Comparison of ENCODE assay signal across 9 mouse cellular contexts in the genomic region with DNA sequence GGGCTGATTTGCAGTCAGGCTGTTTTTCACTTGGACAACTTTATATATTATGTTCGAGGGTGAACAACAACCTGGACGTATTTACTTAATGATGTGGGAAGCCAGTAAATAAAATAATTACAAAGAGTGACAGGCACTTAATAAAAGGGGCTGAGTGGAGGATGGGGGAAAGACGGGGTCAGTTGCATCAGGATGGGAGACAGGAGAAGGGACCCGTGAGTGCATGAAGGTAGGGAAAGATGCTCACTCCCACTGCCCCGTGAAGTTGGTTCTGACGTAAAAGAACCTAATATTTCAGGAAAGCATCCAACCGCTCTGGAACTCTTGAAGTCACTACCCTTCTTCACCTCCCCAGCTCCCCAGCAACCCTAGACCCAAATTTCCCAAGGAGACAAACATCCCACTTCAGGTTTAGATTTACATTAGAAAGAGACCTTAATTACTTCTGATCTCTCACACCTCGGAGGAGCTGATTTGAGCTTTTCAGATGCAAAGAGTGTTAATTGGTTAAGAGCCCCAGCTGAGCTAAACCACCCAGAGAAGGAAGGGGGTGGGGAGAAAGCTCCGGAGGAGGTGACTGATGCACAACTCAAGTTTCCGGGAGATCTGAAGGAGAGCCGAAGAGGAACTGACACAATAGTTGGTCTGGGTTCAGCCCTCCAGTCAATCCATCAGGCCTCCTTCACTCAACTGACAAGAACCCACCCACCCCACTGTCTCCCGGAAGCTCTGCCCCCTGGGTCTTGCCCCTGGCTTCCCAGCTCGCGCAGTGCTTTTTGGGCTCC.
DNase-seq lines count a peak whose midpoint lies in the region; ATAC-seq and TF ChIP-seq lines count a peak whose summit lies in the region.
"Had no signal": no experiment of that assay in that cellular context is flagged by ENCODE, and none has a peak within 500 bp of the region (broad histone marks: within the 10 kb centered on the region; RNA-seq: fewer than 3 reads in every experiment).

No protein-coding gene starts in this region.

- no peak for TF ChIP-seq CTCF in liver, postnatal 0 days (IDR thresholded peaks at IDR 0.05; ENCODE audit: low read depth)

- peak; percentile 61; the same call in 1 of the 2 replicates for ATAC-seq in lung, embryonic 15.5 days (ENCODE audit: borderline replicate concordance, extremely low read depth, low FRiP score, low TSS enrichment)
- peak; percentile 90 for ATAC-seq in forebrain, embryonic 13.5 days
- ATAC-seq in liver, postnatal 0 days: no peak

- H3K27me3 ChIP-seq in lung, embryonic 15.5 days: no peaks in the 10 kb centered on the region
- H3K27me3 ChIP-seq in forebrain, embryonic 13.5 days: no peaks in the 10 kb centered on the region; the same call in 1 of the 2 replicates
- no peaks in the 10 kb centered on the region for H3K27me3 ChIP-seq in liver, postnatal 0 days (ENCODE audit: insufficient read depth, low read length)

- no peak for DNase-seq in lung, postnatal 36 days
- peak; percentile 19 for DNase-seq in liver, postnatal 0 days
- peak; percentile 25 to 35 for DNase-seq in thymus, postnatal 10 days (ENCODE audit: low spot score in 2 of 2)
- no peak for DNase-seq in urinary bladder, postnatal 14 days (ENCODE audit: low spot score)
- DNase-seq in adrenal gland, postnatal 25 days: no peak
- no peak for DNase-seq in adrenal gland, postnatal 4 days (ENCODE audit: low spot score in 2 of 2)
- DNase-seq: layer of hippocampus, adult 9-11 months had no signal

- no peak overlapping the region for H3K4me3 ChIP-seq in lung, embryonic 15.5 days
- no peak overlapping the region; the same call in 1 of the 2 replicates for H3K4me3 ChIP-seq in forebrain, embryonic 13.5 days
- H3K4me3 ChIP-seq in liver, postnatal 0 days (ENCODE audit: low read depth, low read length): no peak overlapping the region

- no peak for TF ChIP-seq EP300 in liver, postnatal 0 days (IDR thresholded peaks at IDR 0.05; ENCODE audit: low read depth)

- no peaks in the 10 kb centered on the region for H3K9me3 ChIP-seq in lung, embryonic 15.5 days
- H3K9me3 ChIP-seq in forebrain, embryonic 13.5 days (replicated peaks): no peaks in the 10 kb centered on the region
- no peaks in the 10 kb centered on the region for H3K9me3 ChIP-seq in liver, postnatal 0 days (ENCODE audit: low read length)

- peak overlapping the region; percentile 41; the same call in 1 of the 2 replicates for H3K27ac ChIP-seq in lung, embryonic 15.5 days
- peak overlapping the region; percentile 90 for H3K27ac ChIP-seq in forebrain, embryonic 13.5 days
- H3K27ac ChIP-seq in liver, postnatal 0 days (ENCODE audit: low read depth): no peak overlapping the region

- peaks cover 19% of the 10 kb centered on the region for H3K4me1 ChIP-seq in lung, embryonic 15.5 days
- H3K4me1 ChIP-seq in forebrain, embryonic 13.5 days: peaks cover 34% of the 10 kb centered on the region
- no peaks in the 10 kb centered on the region; the same call in 1 of the 2 replicates for H3K4me1 ChIP-seq in liver, postnatal 0 days (ENCODE audit: insufficient read depth)

- 9% methylated on average over 14 of the region's 14 CpGs for WGBS in lung, embryonic 15.5 days
- WGBS in forebrain, embryonic 13.5 days: 3% methylated on average over 14 of the region's 14 CpGs
- WGBS in liver, postnatal 0 days (ENCODE audit: insufficient replicate concordance): 16% methylated on average over 14 of the region's 14 CpGs

- H3K4me2 ChIP-seq in lung, embryonic 15.5 days: peak overlapping the region; percentile 36
- peak overlapping the region; percentile 51 for H3K4me2 ChIP-seq in forebrain, embryonic 13.5 days
- H3K4me2 ChIP-seq in liver, postnatal 0 days (ENCODE audit: low read depth, low read length): peak overlapping the region; percentile 2; the same call in 1 of the 2 replicates

- H3K36me3 ChIP-seq in lung, embryonic 15.5 days: no peaks in the 10 kb centered on the region
- H3K36me3 ChIP-seq in forebrain, embryonic 13.5 days (ENCODE audit: poor library complexity, severe bottlenecking): no peaks in the 10 kb centered on the region
- H3K36me3 ChIP-seq in liver, postnatal 0 days (replicated peaks; ENCODE audit: insufficient read depth, low read length): no peaks in the 10 kb centered on the region

- H3K9ac ChIP-seq in lung, embryonic 15.5 days: no peak overlapping the region
- H3K9ac ChIP-seq in forebrain, embryonic 13.5 days: 0 out of 2 replicates have a peak overlapping the region, but pooled peaks have one; percentile 17
- no peak overlapping the region for H3K9ac ChIP-seq in liver, postnatal 0 days (replicated peaks)

Comparison
In these comparisons a context has a peak if more than half of its experiments do, and no peak if none do; other contexts are left out.
1. DNase-seq: peak in liver, postnatal 0 days (single experiment) and thymus, postnatal 10 days (2 of 2); none in lung, postnatal 36 days (single experiment), urinary bladder, postnatal 14 days (single experiment), adrenal gland, postnatal 25 days (single experiment) and adrenal gland, postnatal 4 days (0 of 2).
2. Peak in every context shown above with its lines, with median percentiles within 50 percentile points of each other: H3K4me2 ChIP-seq.